Mouse (Mus musculus) kidney, adult 2 months (tissue): ENCODE results near the gene Gucy1b1.

Experiments used
- CTCF ChIP-seq: fragments of 200-500 bp; conservative IDR thresholded peaks from 2 replicates; pipeline ENCODE4 v1.5.1; 2011; ENCODE audit warnings: low read depth, mild to moderate bottlenecking, control low read depth, low read length, moderate library complexity, mixed read lengths; ENCODE audit not compliant: insufficient read depth, insufficient read length
- POLR2A ChIP-seq: fragments of 200-500 bp; IDR thresholded peaks from one replicate; pipeline ENCODE4 v1.6.1; 2011; ENCODE audit warnings: low read depth, low read length, control low read depth

DNA sequence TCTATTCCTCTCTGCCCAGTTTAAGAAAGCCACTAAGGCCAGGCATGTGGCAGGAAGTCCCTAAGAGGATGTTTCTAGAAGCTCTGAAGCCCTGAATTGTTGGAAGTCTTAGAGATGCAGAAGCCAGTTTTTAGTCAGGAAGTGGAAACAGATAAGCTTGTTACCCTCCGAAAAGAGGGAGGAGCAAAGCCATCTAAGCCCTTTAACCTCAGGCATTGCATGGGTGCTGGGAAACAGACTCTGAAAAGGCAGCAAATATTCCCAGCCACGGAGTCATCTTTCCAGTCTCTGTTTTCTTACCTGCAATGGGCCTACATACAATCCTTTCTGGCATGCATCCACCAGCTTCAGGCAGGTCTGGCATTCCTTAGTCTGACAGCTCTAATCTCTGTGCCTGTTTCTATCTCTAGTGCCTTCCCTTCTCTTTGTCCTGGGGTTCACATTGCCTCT lies 84.8 kb downstream of the Gucy1b1 start:
- TF ChIP-seq POLR2A (no peak), CTCF (no peak)
